Mouse (Mus musculus): ENCODE data around the gene Runx2. TPM values are rescaled to one million over a fixed set of nuclear protein-coding genes. Genes with fewer than 3 reads are reported as not detected.

Gene Runx2
- polyA plus RNA-seq (2014; fragmentation: Nextera tagmentation; extraction: Ambion mirVana) = 1.8 and 3.0 TPM in 2 replicates

- H3K36me3 ChIP-seq (ENCODE audit: control insufficient read depth, insufficient read depth, low read length) = no peaks in the 10 kb centered on the region
These were observed at the start of gene Runx2 for GRCm38 (mm10) chr17:44814508-44815175. TSS of gene Runx2 (minus strand) at chr17:44814797.

GRCm38 (mm10) chr17:44863165-44863564, 48.6 kb upstream of the Runx2 start:
- ATAC-seq (ENCODE audit: low FRiP score) (no peak), DNase-seq (ENCODE audit: low spot score) (no peak)
- Histone ChIP-seq H3K27ac (ENCODE audit: low read depth, low read length) (no peak overlapping the region), H3K36me3 (ENCODE audit: control insufficient read depth, insufficient read depth, low read length) (no peaks in the 10 kb centered on the region), H3K4me1 (replicated peaks; ENCODE audit: control insufficient read depth, insufficient read depth, low read length) (no peaks in the 10 kb centered on the region), H3K9ac (ENCODE audit: low read depth, low read length) (no peak overlapping the region), H3K4me2 (replicated peaks; ENCODE audit: low read depth, low read length) (no peak overlapping the region), H3K9me3 (ENCODE audit: control insufficient read depth, low read length) (no peaks in the 10 kb centered on the region), H3K4me3 (ENCODE audit: low read depth, low read length) (no peak overlapping the region), H3K27me3 (ENCODE audit: control insufficient read depth, insufficient read depth, low read length) (no peaks in the 10 kb centered on the region)
- WGBS = 95% methylated on average over 6 of the region's 6 CpGs

More at GRCm38 (mm10) chr17:44814508-44815175, at the start of gene Runx2:
- ATAC-seq (ENCODE audit: low FRiP score) = no peak
- no peak for DNase-seq (ENCODE audit: low spot score)
- Histone ChIP-seq H3K9ac (ENCODE audit: low read depth, low read length) (no peak within 1 kb of the TSS), H3K27ac (ENCODE audit: low read depth, low read length) (no peak within 1 kb of the TSS), H3K9me3 (ENCODE audit: control insufficient read depth, low read length) (no peaks in the 10 kb centered on the region), H3K4me2 (replicated peaks; ENCODE audit: low read depth, low read length) (no peak within 1 kb of the TSS), H3K4me3 (ENCODE audit: low read depth, low read length) (no peak within 1 kb of the TSS), H3K27me3 (ENCODE audit: control insufficient read depth, insufficient read depth, low read length) (no peaks in the 10 kb centered on the region), H3K4me1 (replicated peaks; ENCODE audit: control insufficient read depth, insufficient read depth, low read length) (no peaks in the 10 kb centered on the region)
- whole genome bisulfite sequencing = 30% methylated on average over 3 of the region's 3 CpGs

GRCm38 (mm10) chr17:44842184-44842583, 27.6 kb upstream of the Runx2 start:
- H3K27me3 ChIP-seq (ENCODE audit: control insufficient read depth, insufficient read depth, low read length) = no peaks in the 10 kb centered on the region
- H3K4me1 ChIP-seq (replicated peaks; ENCODE audit: control insufficient read depth, insufficient read depth, low read length) = no peaks in the 10 kb centered on the region
- no peak for DNase-seq (ENCODE audit: low spot score)
- WGBS = 87% methylated on average over 4 of the region's 4 CpGs
- no peak for ATAC-seq (ENCODE audit: low FRiP score)
- H3K9ac ChIP-seq (ENCODE audit: low read depth, low read length) = no peak overlapping the region
- no peak overlapping the region for H3K4me2 ChIP-seq (replicated peaks; ENCODE audit: low read depth, low read length)
- H3K9me3 ChIP-seq (ENCODE audit: control insufficient read depth, low read length) = no peaks in the 10 kb centered on the region
- H3K27ac ChIP-seq (ENCODE audit: low read depth, low read length) = no peak overlapping the region
- H3K4me3 ChIP-seq (ENCODE audit: low read depth, low read length) = no peak overlapping the region
- H3K36me3 ChIP-seq (ENCODE audit: control insufficient read depth, insufficient read depth, low read length) = no peaks in the 10 kb centered on the region

- H3K9ac ChIP-seq (ENCODE audit: low read depth, low read length) = no peak overlapping the region
- H3K4me1 ChIP-seq (replicated peaks; ENCODE audit: control insufficient read depth, insufficient read depth, low read length) = no peaks in the 10 kb centered on the region
- H3K4me3 ChIP-seq (ENCODE audit: low read depth, low read length) = no peak overlapping the region
- no peaks in the 10 kb centered on the region for H3K9me3 ChIP-seq (ENCODE audit: control insufficient read depth, low read length)
- no peaks in the 10 kb centered on the region for H3K36me3 ChIP-seq (ENCODE audit: control insufficient read depth, insufficient read depth, low read length)
- WGBS = 46% methylated on average over 1 of the region's 1 CpGs
- ATAC-seq (ENCODE audit: low FRiP score) (no peak), DNase-seq (ENCODE audit: low spot score) (no peak)
- no peak overlapping the region for H3K4me2 ChIP-seq (replicated peaks; ENCODE audit: low read depth, low read length)
- no peaks in the 10 kb centered on the region for H3K27me3 ChIP-seq (ENCODE audit: control insufficient read depth, insufficient read depth, low read length)
- no peak overlapping the region for H3K27ac ChIP-seq (ENCODE audit: low read depth, low read length)
These were observed 16.6 kb upstream of the Runx2 start for GRCm38 (mm10) chr17:44831201-44831600.

- Histone ChIP-seq H3K9ac (ENCODE audit: low read depth, low read length) (no peak overlapping the region), H3K36me3 (ENCODE audit: control insufficient read depth, insufficient read depth, low read length) (no peaks in the 10 kb centered on the region), H3K27me3 (ENCODE audit: control insufficient read depth, insufficient read depth, low read length) (no peaks in the 10 kb centered on the region), H3K4me2 (replicated peaks; ENCODE audit: low read depth, low read length) (no peak overlapping the region), H3K9me3 (ENCODE audit: control insufficient read depth, low read length) (no peaks in the 10 kb centered on the region), H3K4me1 (replicated peaks; ENCODE audit: control insufficient read depth, insufficient read depth, low read length) (no peaks in the 10 kb centered on the region), H3K27ac (ENCODE audit: low read depth, low read length) (no peak overlapping the region), H3K4me3 (ENCODE audit: low read depth, low read length) (no peak overlapping the region)
- no peak for DNase-seq (ENCODE audit: low spot score)
- no peak for ATAC-seq (ENCODE audit: low FRiP score)
- 89% methylated on average over 3 of the region's 3 CpGs for WGBS
These were observed 15.0 kb upstream of the Runx2 start for GRCm38 (mm10) chr17:44829587-44829986.

- H3K4me3 ChIP-seq (ENCODE audit: low read depth, low read length) = no peak overlapping the region
- no peak overlapping the region for H3K4me2 ChIP-seq (replicated peaks; ENCODE audit: low read depth, low read length)
- H3K9ac ChIP-seq (ENCODE audit: low read depth, low read length) = no peak overlapping the region
- DNase-seq (ENCODE audit: low spot score) (no peak), ATAC-seq (ENCODE audit: low FRiP score) (no peak)
- no peaks in the 10 kb centered on the region for H3K4me1 ChIP-seq (replicated peaks; ENCODE audit: control insufficient read depth, insufficient read depth, low read length)
- no peaks in the 10 kb centered on the region for H3K27me3 ChIP-seq (ENCODE audit: control insufficient read depth, insufficient read depth, low read length)
- no peaks in the 10 kb centered on the region for H3K9me3 ChIP-seq (ENCODE audit: control insufficient read depth, low read length)
- no peak overlapping the region for H3K27ac ChIP-seq (ENCODE audit: low read depth, low read length)
- H3K36me3 ChIP-seq (ENCODE audit: control insufficient read depth, insufficient read depth, low read length) = no peaks in the 10 kb centered on the region
- WGBS = 88% methylated on average over 4 of the region's 4 CpGs
These were observed 13.4 kb upstream of the Runx2 start for GRCm38 (mm10) chr17:44827964-44828363.

- H3K27ac ChIP-seq (ENCODE audit: low read depth, low read length) = no peak overlapping the region
- H3K9me3 ChIP-seq (ENCODE audit: control insufficient read depth, low read length) = no peaks in the 10 kb centered on the region
- H3K9ac ChIP-seq (ENCODE audit: low read depth, low read length) = no peak overlapping the region
- H3K4me2 ChIP-seq (replicated peaks; ENCODE audit: low read depth, low read length) = no peak overlapping the region
- WGBS = 77% methylated on average over 3 of the region's 3 CpGs
- no peaks in the 10 kb centered on the region for H3K27me3 ChIP-seq (ENCODE audit: control insufficient read depth, insufficient read depth, low read length)
- no peaks in the 10 kb centered on the region for H3K4me1 ChIP-seq (replicated peaks; ENCODE audit: control insufficient read depth, insufficient read depth, low read length)
- H3K4me3 ChIP-seq (ENCODE audit: low read depth, low read length) = no peak overlapping the region
- ATAC-seq (ENCODE audit: low FRiP score) (no peak), DNase-seq (ENCODE audit: low spot score) (no peak)
- H3K36me3 ChIP-seq (ENCODE audit: control insufficient read depth, insufficient read depth, low read length) = no peaks in the 10 kb centered on the region
These were observed 12.5 kb upstream of the Runx2 start for GRCm38 (mm10) chr17:44827124-44827523.

- Histone ChIP-seq H3K4me3 (ENCODE audit: low read depth, low read length) (no peak overlapping the region), H3K9ac (ENCODE audit: low read depth, low read length) (no peak overlapping the region), H3K9me3 (ENCODE audit: control insufficient read depth, low read length) (no peaks in the 10 kb centered on the region), H3K4me2 (replicated peaks; ENCODE audit: low read depth, low read length) (no peak overlapping the region), H3K27ac (ENCODE audit: low read depth, low read length) (no peak overlapping the region), H3K4me1 (replicated peaks; ENCODE audit: control insufficient read depth, insufficient read depth, low read length) (no peaks in the 10 kb centered on the region), H3K36me3 (ENCODE audit: control insufficient read depth, insufficient read depth, low read length) (no peaks in the 10 kb centered on the region), H3K27me3 (ENCODE audit: control insufficient read depth, insufficient read depth, low read length) (no peaks in the 10 kb centered on the region)
- ATAC-seq (ENCODE audit: low FRiP score) (no peak), DNase-seq (ENCODE audit: low spot score) (no peak)
- 93% methylated on average over 5 of the region's 5 CpGs for WGBS
These were observed 7.3 kb upstream of the Runx2 start for GRCm38 (mm10) chr17:44821940-44822339.

GRCm38 (mm10) chr17:44819816-44820215, 5.2 kb upstream of the Runx2 start:
- H3K27ac ChIP-seq (ENCODE audit: low read depth, low read length) = no peak overlapping the region
- H3K27me3 ChIP-seq (ENCODE audit: control insufficient read depth, insufficient read depth, low read length) = no peaks in the 10 kb centered on the region
- no peaks in the 10 kb centered on the region for H3K4me1 ChIP-seq (replicated peaks; ENCODE audit: control insufficient read depth, insufficient read depth, low read length)
- WGBS = 76% methylated on average over 4 of the region's 4 CpGs
- no peak overlapping the region for H3K4me3 ChIP-seq (ENCODE audit: low read depth, low read length)
- no peak overlapping the region for H3K9ac ChIP-seq (ENCODE audit: low read depth, low read length)
- H3K4me2 ChIP-seq (replicated peaks; ENCODE audit: low read depth, low read length) = no peak overlapping the region
- ATAC-seq (ENCODE audit: low FRiP score) = no peak
- DNase-seq (ENCODE audit: low spot score) = no peak
- H3K36me3 ChIP-seq (ENCODE audit: control insufficient read depth, insufficient read depth, low read length) = no peaks in the 10 kb centered on the region
- H3K9me3 ChIP-seq (ENCODE audit: control insufficient read depth, low read length) = no peaks in the 10 kb centered on the region
